Mouse (Mus musculus) forelimb bud, embryonic 11.5 days (tissue): ENCODE measurements around the gene Hist1h2ap.
"Not testable (repeated sequence)": the region's sequence is repeated elsewhere in the genome, so short reads cannot be mapped to it uniquely, and the experiment has no call there.

Experiments
- DNase-seq: peaks from one replicate; pipeline ENCODE4 v3.0.0-alpha.2; 2012; ENCODE audit warnings: low read depth, low spot score

Hist1h2ap gene

DNA sequence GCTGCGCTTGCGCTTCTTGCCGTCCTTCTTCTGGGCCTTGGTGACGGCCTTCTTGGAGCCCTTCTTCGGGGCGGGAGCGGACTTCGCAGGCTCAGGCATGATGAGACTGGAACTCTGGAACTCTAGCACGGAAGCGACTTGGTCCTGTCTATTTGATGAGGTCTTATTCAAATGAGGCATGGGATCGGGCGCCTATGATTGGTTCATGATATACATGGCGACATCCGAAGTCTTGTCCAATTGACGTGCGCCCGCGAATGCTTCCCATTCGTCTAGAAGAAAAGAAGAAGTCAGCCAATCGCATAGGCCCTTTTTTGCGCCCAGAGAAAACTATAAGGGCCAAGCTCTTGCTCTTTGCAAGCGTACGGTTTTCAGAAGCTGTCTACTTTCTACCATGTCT, 23.2 kb downstream of the Hist1h2ap start, which contains the start of the genes Hist1h2bq and Hist1h2ao:
Gene Hist1h2bq (minus strand): TSS at position 125 of the 400 bp plus-strand sequence.
Gene Hist1h2ao (plus strand): TSS at position 393 of the 400 bp plus-strand sequence.
- not testable (repeated sequence) for DNase-seq

DNA sequence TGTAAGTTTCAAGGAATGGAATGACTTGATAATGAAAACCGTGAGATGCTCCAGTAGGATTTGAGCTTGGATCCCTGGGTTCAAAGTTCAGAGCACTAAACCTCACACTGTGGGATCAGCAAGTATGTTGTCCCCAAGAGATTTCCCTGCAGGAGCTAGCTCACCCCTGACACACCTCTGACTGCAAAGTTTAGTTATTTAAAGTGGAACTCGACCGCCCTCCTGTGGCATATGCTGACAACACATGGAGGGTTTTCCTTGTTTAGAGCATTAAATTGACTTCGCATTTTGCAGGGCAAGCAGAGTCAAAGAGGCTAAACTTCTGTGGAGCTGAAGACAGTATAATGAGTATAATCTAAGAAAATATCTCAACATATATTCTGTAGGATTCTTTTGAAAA, 30.2 kb downstream of the Hist1h2ap start:
- DNase-seq = not testable (repeated sequence)

DNA sequence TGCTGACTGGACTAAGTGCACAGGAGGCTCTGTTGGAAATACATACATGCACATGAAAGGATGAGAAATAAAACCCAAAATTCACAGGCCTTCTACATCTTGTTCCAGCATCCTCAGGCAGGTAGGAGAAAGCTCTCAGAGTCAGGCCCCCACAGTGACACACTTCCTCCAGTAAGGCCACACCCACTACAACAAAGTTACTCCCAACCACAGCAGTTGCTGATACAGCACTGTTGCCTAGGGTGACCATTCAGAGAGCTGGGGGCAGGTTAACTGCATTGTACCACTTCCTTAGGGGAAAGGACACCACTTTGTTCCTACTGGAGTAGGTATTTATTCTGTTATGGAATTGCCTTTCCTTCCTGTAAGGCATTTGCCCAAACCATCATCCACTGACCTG, 36.1 kb downstream of the Hist1h2ap start:
- not testable (repeated sequence) for DNase-seq

DNA sequence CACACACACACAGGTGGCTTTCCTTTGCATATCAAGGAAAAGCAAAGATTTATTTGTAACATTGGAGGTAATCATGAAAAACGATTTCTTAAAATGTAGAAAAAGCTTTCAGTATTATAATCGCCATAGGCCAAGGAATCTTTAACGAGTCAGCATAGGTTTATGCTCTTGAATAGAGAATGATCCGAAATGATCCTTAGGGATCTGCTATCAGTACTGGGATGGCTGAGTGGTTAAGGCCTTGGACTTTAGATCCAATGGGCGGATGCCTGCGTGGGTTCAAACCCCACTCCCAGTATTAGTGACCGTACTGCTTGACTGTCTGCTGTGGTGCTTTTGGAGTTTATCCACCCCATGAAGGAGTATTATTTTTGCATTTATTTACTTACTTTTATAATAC, 37.7 kb downstream of the Hist1h2ap start:
- no peak for DNase-seq

DNA sequence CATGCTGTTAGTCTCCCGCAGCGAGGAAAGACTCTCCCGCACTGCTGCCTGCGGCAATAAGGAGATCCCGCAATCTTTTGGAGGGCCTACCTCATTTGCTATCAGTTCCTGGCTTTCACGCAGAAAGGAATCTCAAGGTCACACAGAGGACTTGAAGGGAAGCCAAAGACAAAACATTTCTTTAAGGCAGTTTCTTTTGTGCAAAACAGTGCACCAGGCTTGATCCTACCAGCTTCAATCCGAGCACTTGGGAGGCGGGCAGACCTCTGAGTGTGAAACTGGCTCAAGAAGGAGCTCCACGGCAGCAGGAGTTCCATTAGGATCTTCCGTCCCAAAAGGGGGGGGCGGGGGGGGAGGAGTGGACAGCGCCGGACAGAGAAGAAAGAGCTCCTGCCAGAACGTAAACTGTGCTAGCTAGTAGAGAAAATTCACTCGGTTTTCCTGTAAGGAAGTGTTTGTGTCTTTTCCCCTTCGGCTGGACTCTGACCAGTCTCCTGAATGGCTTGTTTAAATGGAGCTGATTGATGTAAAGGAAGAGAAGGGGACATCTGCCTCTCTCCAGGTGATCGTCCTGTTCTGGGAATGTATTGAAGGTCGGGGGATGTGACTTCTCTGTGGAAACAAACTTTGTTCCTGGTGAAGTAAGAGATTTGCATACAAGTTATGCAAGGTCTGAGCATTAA, 42.6 kb downstream of the Hist1h2ap start:
- no peak for DNase-seq

DNA sequence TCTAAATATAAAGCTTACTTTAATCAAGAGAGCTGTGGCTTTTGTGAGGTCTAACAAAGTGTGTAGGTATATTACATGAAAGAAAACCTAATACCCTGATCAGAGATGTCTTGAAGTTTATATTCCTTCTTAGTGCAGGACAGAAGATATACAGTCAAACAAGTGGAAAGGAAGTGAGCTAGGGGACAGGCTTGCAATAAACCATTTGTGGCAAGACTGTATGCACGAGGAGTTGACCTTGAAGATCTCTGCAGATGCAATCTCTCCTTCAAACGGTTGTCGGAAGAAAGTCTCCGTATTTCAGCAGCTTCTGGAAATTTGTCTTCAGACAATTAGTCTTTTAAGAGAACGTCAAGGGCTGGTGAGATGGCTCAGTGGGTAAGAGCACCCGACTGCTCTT, 43.4 kb downstream of the Hist1h2ap start:
- DNase-seq = no peak

DNA sequence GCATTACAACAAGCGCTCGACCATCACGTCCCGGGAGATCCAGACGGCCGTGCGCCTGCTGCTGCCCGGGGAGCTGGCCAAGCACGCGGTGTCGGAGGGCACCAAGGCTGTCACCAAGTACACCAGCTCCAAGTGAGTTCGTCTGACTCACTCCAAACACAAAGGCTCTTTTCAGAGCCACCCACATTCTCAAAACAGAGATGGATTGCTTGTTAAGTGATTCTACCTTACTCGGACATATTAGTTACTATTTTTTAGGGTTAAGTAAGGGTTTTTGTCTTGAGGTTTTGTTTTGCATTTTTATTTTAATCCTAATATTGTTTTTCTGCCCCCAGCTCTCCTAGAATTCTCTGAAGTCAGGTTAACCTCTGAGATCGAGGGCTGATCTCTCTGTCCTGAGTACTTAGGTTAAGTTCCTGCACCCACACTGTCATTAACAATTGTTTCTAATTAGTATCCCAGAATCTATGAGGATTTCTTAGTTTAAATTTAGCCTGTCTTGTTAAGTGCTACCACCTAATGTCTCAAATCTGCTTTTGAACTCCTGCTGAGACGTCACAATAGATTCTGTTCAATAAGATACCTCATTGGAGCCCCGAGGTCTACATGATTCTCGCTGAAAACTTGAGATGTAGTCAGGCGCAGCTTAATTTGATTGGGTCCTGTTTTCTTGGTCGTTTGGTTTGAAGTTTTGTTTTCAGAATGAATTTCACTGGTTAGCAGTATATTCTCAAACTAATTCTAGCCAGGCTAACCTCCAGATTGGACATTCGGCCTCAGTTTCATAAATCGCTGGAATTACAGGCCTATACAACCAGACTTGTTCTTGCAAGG, 45.3 kb downstream of the Hist1h2ap start:
- DNase-seq = no peak

DNA sequence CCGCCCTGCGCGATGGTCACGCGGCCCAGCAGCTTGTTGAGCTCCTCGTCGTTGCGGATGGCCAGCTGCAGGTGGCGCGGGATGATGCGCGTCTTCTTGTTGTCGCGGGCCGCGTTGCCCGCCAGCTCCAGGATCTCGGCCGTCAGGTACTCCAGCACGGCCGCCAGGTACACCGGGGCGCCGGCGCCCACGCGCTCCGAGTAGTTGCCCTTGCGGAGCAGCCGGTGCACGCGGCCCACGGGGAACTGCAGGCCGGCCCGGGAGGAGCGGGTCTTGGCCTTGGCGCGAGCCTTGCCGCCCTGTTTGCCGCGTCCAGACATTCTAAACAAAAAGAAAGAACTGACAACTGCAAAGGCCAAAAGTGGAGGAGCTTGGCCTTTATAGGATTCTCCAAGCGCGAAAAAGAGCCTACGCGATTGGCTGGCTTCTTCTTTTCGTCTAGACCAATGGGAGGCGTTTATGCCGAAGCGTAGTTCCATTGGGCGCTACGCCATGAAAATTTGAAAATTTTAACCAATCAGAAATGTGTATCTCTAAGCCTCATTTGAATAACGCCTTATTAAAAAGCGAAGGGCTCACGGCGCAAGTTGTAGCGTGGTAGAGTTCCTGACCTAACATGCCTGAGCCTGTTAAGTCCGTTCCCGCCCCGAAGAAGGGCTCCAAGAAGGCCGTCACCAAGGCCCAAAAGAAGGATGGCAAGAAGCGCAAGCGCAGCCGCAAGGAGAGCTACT, 46.2 kb downstream of the Hist1h2ap start, which contains the start of the genes Hist1h2an and Hist1h2bp:
Gene Hist1h2an (minus strand): TSS at position 320 of the 731 bp plus-strand sequence.
Gene Hist1h2bp (plus strand): TSS at position 563 of the 731 bp plus-strand sequence.
- DNase-seq = peak; percentile 98

DNA sequence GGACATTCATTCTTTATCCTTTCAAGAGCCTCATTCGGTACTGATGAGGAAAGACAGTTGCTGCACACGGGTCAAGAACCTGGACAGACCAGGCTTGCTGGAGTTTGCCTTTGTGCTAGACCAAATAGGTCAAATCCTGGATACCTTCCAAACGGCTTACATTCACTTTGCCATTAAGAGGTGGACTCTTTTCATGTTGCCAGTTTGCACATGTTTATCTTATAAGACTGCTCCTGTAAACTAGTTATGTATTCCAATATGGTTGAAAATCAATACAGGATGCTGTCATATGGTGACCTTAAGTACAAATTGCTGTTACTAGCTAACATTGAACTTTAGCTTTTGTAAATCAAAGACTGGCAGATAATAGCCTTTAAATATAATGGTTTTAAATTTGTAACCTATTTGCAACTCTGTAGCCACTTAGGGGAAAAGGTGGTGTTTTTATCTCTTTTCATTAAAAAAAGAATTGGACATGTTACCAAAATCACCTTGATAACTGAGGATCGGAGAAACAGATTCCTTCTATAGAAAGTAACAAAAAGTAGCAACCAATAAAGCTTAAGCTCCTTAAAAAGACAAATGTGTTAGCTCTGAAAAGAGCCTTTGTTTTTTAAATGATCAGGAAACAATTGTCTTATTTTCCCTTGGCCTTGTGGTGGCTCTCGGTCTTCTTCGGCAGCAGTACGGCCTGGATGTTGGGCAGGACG, 47.0 kb downstream of the Hist1h2ap start:
- DNase-seq = peak; percentile 61

DNA sequence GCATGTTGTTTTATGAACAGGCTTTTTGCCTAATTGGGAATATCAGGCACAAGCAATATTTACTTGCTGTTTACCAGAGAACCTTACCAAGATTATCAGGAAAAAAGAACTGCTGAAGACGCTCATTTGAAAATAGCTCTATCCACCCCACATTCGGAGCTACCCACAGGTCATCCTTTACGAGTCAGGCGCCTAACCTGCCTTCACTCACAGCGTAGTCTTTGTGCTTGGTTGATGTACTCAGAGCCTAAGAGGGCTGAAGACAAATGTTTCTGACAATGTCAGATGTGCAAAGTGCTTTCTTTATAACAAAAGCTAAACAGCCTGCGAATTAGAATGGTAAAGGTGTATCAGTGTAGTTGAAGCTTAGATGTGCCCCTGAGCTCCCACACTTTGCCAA, 49.0 kb downstream of the Hist1h2ap start:
- no peak for DNase-seq

DNA sequence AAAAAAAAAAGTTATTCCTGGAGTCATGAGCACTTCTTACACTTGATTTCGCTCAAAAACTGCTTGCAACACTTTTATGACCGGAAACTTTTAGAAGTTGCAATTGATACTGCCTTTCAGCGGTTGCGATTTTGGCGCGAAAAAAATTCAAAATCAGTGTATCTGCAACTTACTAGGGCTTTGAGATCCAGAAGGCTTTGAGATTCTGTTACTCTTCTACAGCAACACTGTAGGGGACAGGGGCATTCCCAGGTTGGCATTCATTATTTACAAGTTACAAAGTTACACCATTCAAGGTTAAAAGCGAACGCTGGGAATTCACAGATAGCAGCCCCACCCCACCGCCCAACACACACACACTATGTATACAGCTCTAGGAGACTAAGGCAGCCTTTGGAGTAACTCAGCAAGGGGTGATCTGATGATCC, 49.6 kb downstream of the Hist1h2ap start:
- DNase-seq = no peak

DNA sequence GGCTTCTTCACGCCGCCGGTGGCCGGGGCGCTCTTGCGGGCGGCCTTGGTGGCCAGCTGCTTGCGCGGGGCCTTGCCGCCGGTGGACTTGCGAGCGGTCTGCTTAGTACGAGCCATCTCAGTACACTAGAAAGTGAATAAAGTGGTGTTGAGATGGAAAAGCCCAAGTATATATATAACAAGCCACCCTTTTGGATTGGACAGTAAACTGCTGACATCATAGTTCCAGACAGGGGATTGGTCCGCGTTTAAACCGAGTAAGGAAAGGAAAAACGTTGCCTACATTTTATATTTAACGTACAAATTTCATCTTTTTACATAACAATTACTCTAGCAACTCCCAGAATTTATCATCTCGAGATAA, 50.1 kb downstream of the Hist1h2ap start, which contains the start of gene Hist1h3i:
Gene Hist1h3i (minus strand): TSS at position 116 of the 363 bp plus-strand sequence.
- peak; percentile 93 for DNase-seq
